Mouse (Mus musculus): ENCODE results near the gene Coil.
"Not testable (repeated sequence)": the region's sequence is repeated elsewhere in the genome, so short reads cannot be mapped to it uniquely, and the experiment has no call there.

Gene Coil

GRCm38 (mm10) chr11:88973776-88974701 lies 4.0 kb downstream of the Coil start:
- DNase-seq (ENCODE audit: low read depth, low spot score): peak; percentile 85

DNA sequence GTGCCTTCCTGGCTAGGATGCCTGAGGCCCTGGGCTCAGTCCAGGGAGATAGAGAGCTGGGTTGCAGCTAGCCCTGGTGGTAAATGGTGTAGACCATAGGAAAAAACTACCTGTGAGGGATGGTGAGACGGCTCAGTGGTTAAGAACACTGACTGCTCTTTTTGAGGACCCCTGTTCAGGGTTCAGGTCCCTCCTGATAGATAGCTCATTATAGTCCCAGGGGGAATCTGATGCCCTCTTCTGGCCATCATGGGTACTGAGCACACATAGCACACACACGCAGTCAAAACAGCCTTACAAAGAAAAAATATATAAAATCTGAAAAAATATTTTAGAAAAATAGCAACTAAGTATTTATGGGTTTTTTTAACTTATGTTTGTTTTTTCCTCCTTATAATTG lies 6.3 kb downstream of the Coil start:
- no peak for DNase-seq (ENCODE audit: low read depth, low spot score)

DNA sequence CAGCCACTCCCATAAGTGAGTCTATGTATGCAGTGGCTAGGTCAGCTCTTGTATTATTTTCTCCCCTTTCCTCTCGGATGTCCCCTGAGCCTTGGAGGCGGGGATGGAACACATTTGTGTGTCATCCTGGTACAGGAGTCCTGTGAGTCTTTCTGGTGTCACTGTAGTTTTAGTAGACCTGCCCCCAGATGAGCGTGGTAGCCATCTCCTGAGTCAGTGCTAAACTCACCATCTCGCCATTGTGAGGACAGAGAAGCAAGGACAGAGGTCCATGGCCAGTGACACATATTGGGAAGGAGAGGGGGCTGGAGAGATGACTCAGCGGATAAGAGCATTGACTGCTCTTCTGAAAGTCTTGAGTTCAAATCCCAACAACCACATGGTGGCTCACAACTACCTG lies 7.1 kb downstream of the Coil start:
- DNase-seq (ENCODE audit: low read depth, low spot score): no peak

DNA sequence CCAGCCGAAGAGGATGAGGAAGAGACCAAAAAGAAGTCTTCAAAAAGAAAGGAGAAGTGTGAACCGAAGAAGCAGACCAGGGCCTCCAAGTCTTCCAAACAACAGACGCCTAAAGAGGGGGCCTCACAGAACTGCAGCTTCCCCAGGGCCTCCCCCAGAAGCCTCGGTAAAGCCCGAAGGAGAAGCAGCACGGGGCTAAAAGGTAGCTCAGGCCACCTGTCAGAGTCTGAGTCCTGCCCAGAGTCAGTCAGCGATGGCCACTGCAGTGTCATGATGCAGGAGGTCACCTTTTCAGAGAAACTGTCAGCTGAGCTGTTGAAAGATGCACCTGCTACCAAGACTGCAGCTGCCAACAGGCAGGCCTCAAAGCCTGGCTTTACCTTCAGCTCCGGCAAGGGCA lies 11.3 kb downstream of the Coil start:
- no peak for DNase-seq (ENCODE audit: low read depth, low spot score)

- no peak for DNase-seq (ENCODE audit: low read depth, low spot score)
Measured at GRCm38 (mm10) chr11:88986616-88987015, 16.6 kb downstream of the Coil start.

GRCm38 (mm10) chr11:88988956-88989355 lies 18.9 kb downstream of the Coil start:
- no peak for DNase-seq (ENCODE audit: low read depth, low spot score)

DNA sequence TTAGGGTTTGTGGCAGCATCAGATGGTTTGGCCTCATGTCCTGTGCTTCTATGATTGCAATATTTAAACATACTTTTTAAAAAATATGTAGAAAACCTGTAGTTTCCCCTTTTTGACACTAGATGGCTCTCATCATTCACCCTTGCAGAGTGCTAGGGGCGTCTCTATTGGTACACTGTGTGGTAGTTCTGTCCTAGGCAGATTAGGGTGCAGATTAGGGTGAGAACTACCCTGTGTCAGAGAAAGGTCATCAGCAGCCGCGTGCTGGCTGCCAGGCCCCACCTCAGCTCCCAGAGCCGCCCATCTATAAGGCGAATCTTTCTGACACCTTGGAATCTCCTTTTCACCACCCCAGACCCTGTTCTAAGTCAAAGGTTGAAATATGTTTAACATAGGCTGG lies 19.5 kb downstream of the Coil start:
- DNase-seq (ENCODE audit: low read depth, low spot score): no peak

DNA sequence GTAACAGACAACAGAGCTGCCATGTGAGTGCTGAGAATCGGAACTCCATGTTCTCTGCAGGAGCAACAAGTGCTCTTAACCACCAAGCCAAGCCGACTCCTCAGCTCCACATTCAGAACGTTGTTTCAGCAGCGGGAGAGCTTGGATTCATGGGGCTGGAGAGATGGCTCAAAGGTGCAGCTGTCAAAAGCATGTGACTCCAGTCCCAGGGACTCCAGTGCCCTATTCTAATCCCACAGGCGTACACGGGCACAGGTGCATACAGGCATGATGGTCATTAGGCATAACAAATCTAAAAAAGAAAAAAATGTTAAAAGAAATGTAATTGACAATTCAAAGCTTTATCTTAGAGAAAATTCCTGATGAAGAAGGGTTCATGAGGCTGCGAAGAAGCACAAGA lies 23.1 kb downstream of the Coil start:
- DNase-seq (ENCODE audit: low read depth, low spot score): no peak

DNA sequence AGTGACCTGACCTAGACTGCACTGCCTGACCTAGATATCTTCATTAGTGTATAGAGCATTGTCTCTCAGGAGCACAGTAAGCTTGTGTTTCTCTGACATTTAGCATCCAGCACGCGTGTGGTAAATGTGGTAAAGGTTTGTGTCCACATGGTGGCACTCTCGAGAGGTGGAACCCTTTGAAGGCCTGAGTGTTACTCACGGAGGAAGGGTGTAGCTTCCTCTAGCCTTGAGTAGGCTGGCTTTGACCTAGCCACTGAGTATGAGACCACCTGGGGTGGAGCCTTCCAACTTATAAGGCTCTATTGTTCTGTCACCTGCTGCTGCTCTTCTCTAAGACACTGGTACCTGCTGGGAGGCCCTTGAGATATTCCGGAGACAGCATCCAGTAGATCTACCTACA lies 23.6 kb downstream of the Coil start:
- DNase-seq (ENCODE audit: low read depth, low spot score): no peak

- DNase-seq (ENCODE audit: low read depth, low spot score): no peak
Measured at GRCm38 (mm10) chr11:88994492-88994891, 24.4 kb downstream of the Coil start.

- no peak for DNase-seq (ENCODE audit: low read depth, low spot score)
Measured at GRCm38 (mm10) chr11:88995616-88996015, 25.6 kb downstream of the Coil start.

- DNase-seq (ENCODE audit: low read depth, low spot score): no peak
Measured at GRCm38 (mm10) chr11:88996427-88996826, 26.4 kb downstream of the Coil start.

GRCm38 (mm10) chr11:88997343-88997742 lies 27.3 kb downstream of the Coil start:
- DNase-seq (ENCODE audit: low read depth, low spot score): not testable (repeated sequence)

GRCm38 (mm10) chr11:88998406-88998805 lies 28.4 kb downstream of the Coil start:
- no peak for DNase-seq (ENCODE audit: low read depth, low spot score)

GRCm38 (mm10) chr11:88998974-88999722 lies 29.1 kb downstream of the Coil start, which contains the start of gene Trim25:
TSS of gene Trim25 (plus strand) at chr11:88999376.
- peak; percentile 93 for DNase-seq (ENCODE audit: low read depth, low spot score)

GRCm38 (mm10) chr11:88999723-89000526 lies 29.9 kb downstream of the Coil start:
- DNase-seq (ENCODE audit: low read depth, low spot score): no peak

- DNase-seq (ENCODE audit: low read depth, low spot score): no peak
Measured at GRCm38 (mm10) chr11:89000527-89000819, 30.4 kb downstream of the Coil start.

GRCm38 (mm10) chr11:89001569-89001968 lies 31.5 kb downstream of the Coil start:
- DNase-seq (ENCODE audit: low read depth, low spot score): no peak

GRCm38 (mm10) chr11:89002068-89002467 lies 32.0 kb downstream of the Coil start:
- DNase-seq (ENCODE audit: low read depth, low spot score): no peak

DNA sequence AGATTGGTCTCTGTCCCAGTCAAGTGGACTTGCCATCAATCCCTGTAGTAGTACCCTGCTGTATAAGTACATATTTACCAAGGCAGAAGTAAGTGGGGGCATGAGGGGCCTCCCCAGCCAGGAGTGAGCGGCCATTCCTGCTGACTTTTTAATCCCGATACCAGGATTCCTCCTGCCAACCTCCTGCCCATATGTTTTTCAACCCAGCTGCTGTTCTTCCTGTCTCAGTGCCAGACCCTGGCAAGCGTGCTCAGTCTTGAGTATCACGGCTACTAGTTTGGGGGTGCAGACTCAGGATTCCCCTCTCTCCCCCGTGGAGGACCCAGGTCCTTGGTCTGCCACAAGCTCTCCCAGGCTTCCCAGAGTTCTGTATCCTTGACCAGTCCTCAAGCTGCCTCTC lies 32.6 kb downstream of the Coil start:
- no peak for DNase-seq (ENCODE audit: low read depth, low spot score)

DNA sequence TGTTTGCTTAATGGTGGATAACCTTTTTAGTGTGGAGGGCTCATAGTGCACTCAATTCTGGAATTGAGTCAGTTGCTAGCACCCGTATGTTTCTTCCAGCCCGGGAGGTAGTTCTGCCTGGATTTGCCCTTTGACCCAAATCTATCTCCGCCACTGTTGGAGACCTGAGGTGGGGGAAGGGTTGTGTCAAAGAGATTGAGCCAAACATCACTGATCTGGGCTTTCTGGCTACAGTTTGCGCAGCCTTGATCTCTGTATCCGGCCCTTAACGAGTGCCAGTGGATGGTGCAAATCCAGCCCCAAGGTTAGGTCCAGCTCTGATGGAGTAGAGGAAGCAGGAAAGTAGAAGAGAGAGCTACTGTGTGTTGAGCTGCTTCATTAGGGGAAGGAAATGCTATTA lies 33.0 kb downstream of the Coil start:
- no peak for DNase-seq (ENCODE audit: low read depth, low spot score)

GRCm38 (mm10) chr11:89003726-89004125 lies 33.7 kb downstream of the Coil start:
- no peak for DNase-seq (ENCODE audit: low read depth, low spot score)
